Mouse (Mus musculus): ENCODE data around the gene U2af1.

DNA sequence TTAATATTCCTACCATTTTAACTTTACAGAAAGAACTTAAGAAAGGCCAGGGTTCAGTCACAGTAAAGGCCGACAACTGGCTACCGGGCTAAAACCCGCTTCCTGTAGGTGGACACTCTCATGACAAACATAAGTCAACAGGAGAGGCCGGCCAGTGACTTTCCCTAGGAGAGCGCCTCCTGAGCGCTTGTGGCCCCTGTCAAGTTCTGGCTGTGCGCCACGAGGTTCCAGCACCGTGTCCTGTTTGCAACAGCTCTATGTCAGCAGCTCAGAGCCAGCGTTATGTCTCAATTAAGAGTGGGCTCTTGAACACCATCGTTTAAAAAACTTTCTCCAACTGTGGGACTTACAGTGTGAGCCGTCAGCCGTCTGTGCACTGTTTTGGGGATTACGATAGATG is 6.5 kb downstream of the U2af1 start:
- no peak for TF ChIP-seq POLR2A (IDR thresholded peaks at IDR 0.05; ENCODE audit: control insufficient read depth, extremely low read depth, insufficient read depth, low read length, poor library complexity)
- no peak for TF ChIP-seq CTCF (IDR thresholded peaks at IDR 0.05; ENCODE audit: borderline replicate concordance, control insufficient read depth, extremely low read depth, insufficient read depth, low read length, poor library complexity)

Measured in thymus, adult 2 months (tissue).